Mouse (Mus musculus): ENCODE results near the gene 9930022D16Rik. TPM values are rescaled to one million over a fixed set of nuclear protein-coding genes. Genes with fewer than 3 reads are reported as not detected.

The 9930022D16Rik gene
- polyA plus RNA-seq, 1 experiment from 2014 or later, result not detected

DNA sequence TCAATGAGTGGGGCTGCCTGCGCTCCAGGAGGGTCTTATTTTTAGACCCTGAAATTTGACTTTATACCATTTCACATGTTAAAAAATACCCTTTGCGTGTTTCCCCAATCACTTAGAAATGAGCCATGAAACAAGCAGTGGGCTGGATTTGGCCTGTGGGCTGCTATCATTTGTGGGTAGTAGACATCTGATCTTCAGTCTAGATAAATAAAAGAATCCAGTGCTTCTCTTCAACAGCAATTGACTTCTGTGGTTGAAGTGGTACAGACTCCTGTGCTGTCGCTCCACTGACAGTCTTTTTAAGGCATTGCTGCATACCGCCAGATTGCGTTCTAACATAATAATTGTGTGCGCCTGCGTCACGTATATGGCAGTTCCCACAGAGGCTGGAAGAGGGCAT is 28.4 kb upstream of the 9930022D16Rik start:
- H3K4me1 ChIP-seq, result peaks cover 10% of the 10 kb centered on the region
- H3K4me3 ChIP-seq, result no peak overlapping the region
- no peaks in the 10 kb centered on the region for H3K9me3 ChIP-seq
- H3K36me3 ChIP-seq, result no peaks in the 10 kb centered on the region
- H3K4me2 ChIP-seq, result no peak overlapping the region
- no peak overlapping the region for H3K27ac ChIP-seq
- no peak for ATAC-seq (ENCODE audit: borderline replicate concordance, extremely low read depth, low FRiP score, low TSS enrichment)
- H3K9ac ChIP-seq, result no peak overlapping the region
- 87% methylated on average over 8 of the region's 8 CpGs for WGBS
- H3K27me3 ChIP-seq, result no peaks in the 10 kb centered on the region

GRCm38 (mm10) chr11:109389046-109389445 is 24.7 kb upstream of the 9930022D16Rik start:
- peaks cover 6% of the 10 kb centered on the region; the same call in 1 of the 2 replicates for H3K36me3 ChIP-seq
- no peak overlapping the region for H3K4me2 ChIP-seq
- ATAC-seq (ENCODE audit: borderline replicate concordance, extremely low read depth, low FRiP score, low TSS enrichment), result no peak
- no peaks in the 10 kb centered on the region for H3K9me3 ChIP-seq
- no peak overlapping the region for H3K9ac ChIP-seq
- H3K27me3 ChIP-seq, result no peaks in the 10 kb centered on the region
- WGBS, result 53% methylated on average over 5 of the region's 5 CpGs
- no peak overlapping the region for H3K27ac ChIP-seq
- no peak overlapping the region for H3K4me3 ChIP-seq
- peaks cover 7% of the 10 kb centered on the region for H3K4me1 ChIP-seq

GRCm38 (mm10) chr11:109391200-109391599 is 22.5 kb upstream of the 9930022D16Rik start:
- Histone ChIP-seq H3K4me1 (peaks cover 7% of the 10 kb centered on the region), H3K4me2 (no peak overlapping the region), H3K4me3 (no peak overlapping the region), H3K27me3 (no peaks in the 10 kb centered on the region), H3K9ac (no peak overlapping the region), H3K36me3 (peaks cover 20% of the 10 kb centered on the region; the same call in 1 of the 2 replicates), H3K27ac (no peak overlapping the region), H3K9me3 (no peaks in the 10 kb centered on the region)
- no peak for ATAC-seq (ENCODE audit: borderline replicate concordance, extremely low read depth, low FRiP score, low TSS enrichment)
- 86% methylated on average over 7 of the region's 7 CpGs for WGBS

GRCm38 (mm10) chr11:109391760-109392159 is 22.0 kb upstream of the 9930022D16Rik start:
- Histone ChIP-seq H3K9ac (no peak overlapping the region), H3K27me3 (no peaks in the 10 kb centered on the region), H3K9me3 (no peaks in the 10 kb centered on the region), H3K4me2 (no peak overlapping the region), H3K4me3 (no peak overlapping the region), H3K36me3 (peaks cover 25% of the 10 kb centered on the region; the same call in 1 of the 2 replicates), H3K27ac (no peak overlapping the region), H3K4me1 (peaks cover 7% of the 10 kb centered on the region)
- 64% methylated on average over 7 of the region's 7 CpGs for WGBS
- no peak for ATAC-seq (ENCODE audit: borderline replicate concordance, extremely low read depth, low FRiP score, low TSS enrichment)

GRCm38 (mm10) chr11:109392601-109393000 is 21.1 kb upstream of the 9930022D16Rik start:
- Histone ChIP-seq H3K27me3 (no peaks in the 10 kb centered on the region), H3K27ac (no peak overlapping the region), H3K36me3 (peaks cover 31% of the 10 kb centered on the region; the same call in 1 of the 2 replicates), H3K4me2 (no peak overlapping the region), H3K4me3 (no peak overlapping the region), H3K9ac (no peak overlapping the region), H3K4me1 (peaks cover 7% of the 10 kb centered on the region), H3K9me3 (no peaks in the 10 kb centered on the region)
- WGBS, result 82% methylated on average over 9 of the region's 9 CpGs
- ATAC-seq (ENCODE audit: borderline replicate concordance, extremely low read depth, low FRiP score, low TSS enrichment), result no peak

DNA sequence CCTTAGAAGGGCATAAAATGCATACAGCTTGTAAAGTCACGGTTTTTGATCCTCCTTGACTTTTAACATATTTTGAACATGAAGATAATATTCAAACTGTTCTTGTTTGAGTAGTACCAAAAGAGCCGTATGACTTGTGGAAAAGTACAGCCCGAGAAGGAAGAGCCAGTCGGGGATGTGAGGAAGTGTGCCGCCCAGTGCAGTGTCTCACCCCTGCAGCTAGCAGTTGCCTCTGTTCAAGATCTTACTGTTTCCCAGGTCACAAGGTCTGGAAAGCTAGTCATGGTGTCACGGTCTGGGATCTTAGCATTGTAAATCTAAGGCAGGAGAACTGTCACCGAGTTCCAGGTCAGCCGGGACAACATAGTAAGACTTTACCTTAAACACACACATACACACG is 19.0 kb upstream of the 9930022D16Rik start:
- WGBS, result 86% methylated on average over 9 of the region's 9 CpGs
- Histone ChIP-seq H3K4me2 (no peak overlapping the region), H3K9me3 (no peaks in the 10 kb centered on the region), H3K27ac (no peak overlapping the region), H3K27me3 (no peaks in the 10 kb centered on the region), H3K9ac (no peak overlapping the region), H3K4me1 (no peaks in the 10 kb centered on the region), H3K36me3 (peaks cover 39% of the 10 kb centered on the region; the same call in 1 of the 2 replicates), H3K4me3 (no peak overlapping the region)
- no peak for ATAC-seq (ENCODE audit: borderline replicate concordance, extremely low read depth, low FRiP score, low TSS enrichment)

DNA sequence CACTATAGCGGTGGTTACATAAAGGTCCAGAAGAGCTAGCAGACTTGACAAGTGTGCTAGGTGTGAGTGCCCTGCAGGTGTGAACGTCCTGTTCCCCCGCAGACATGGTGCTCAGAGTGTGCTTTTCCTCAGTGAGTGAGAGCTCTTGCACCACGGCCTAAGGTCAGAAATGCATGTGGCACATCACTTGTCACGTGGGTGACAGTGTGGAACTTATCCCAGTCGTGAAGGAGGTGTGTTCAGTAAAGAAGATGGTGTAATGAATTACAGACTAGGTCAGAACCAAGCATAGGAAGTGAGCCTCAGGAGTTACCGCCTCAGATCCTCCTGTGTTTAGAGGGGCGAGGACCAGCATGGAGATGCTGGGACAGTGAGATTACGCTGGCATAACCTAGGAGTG is 18.4 kb upstream of the 9930022D16Rik start:
- H3K36me3 ChIP-seq, result peaks cover 39% of the 10 kb centered on the region; the same call in 1 of the 2 replicates

GRCm38 (mm10) chr11:109406431-109406830 is 7.3 kb upstream of the 9930022D16Rik start:
- Histone ChIP-seq H3K36me3 (no peaks in the 10 kb centered on the region), H3K4me2 (no peak overlapping the region), H3K27me3 (no peaks in the 10 kb centered on the region), H3K9ac (no peak overlapping the region), H3K4me3 (no peak overlapping the region), H3K9me3 (no peaks in the 10 kb centered on the region), H3K27ac (no peak overlapping the region), H3K4me1 (no peaks in the 10 kb centered on the region)
- no peak for ATAC-seq (ENCODE audit: borderline replicate concordance, extremely low read depth, low FRiP score, low TSS enrichment)
- WGBS, result 82% methylated on average over 5 of the region's 5 CpGs

More for the DNA sequence above, 18.4 kb upstream of the 9930022D16Rik start:
- no peak overlapping the region for H3K4me2 ChIP-seq
- H3K9ac ChIP-seq, result no peak overlapping the region
- no peak overlapping the region for H3K4me3 ChIP-seq
- WGBS, result 81% methylated on average over 9 of the region's 9 CpGs
- ATAC-seq (ENCODE audit: borderline replicate concordance, extremely low read depth, low FRiP score, low TSS enrichment), result no peak
- H3K4me1 ChIP-seq, result no peaks in the 10 kb centered on the region
- no peak overlapping the region for H3K27ac ChIP-seq
- H3K27me3 ChIP-seq, result no peaks in the 10 kb centered on the region
- no peaks in the 10 kb centered on the region for H3K9me3 ChIP-seq

GRCm38 (mm10) chr11:109410197-109410980 is 3.3 kb upstream of the 9930022D16Rik start:
- no peaks in the 10 kb centered on the region for H3K27me3 ChIP-seq
- no peak for ATAC-seq (ENCODE audit: borderline replicate concordance, extremely low read depth, low FRiP score, low TSS enrichment)
- no peaks in the 10 kb centered on the region for H3K9me3 ChIP-seq
- H3K4me1 ChIP-seq, result no peaks in the 10 kb centered on the region
- 83% methylated on average over 15 of the region's 15 CpGs for WGBS
- no peak overlapping the region for H3K27ac ChIP-seq
- no peak overlapping the region for H3K4me2 ChIP-seq
- H3K9ac ChIP-seq, result no peak overlapping the region
- no peak overlapping the region for H3K4me3 ChIP-seq
- no peaks in the 10 kb centered on the region for H3K36me3 ChIP-seq

DNA sequence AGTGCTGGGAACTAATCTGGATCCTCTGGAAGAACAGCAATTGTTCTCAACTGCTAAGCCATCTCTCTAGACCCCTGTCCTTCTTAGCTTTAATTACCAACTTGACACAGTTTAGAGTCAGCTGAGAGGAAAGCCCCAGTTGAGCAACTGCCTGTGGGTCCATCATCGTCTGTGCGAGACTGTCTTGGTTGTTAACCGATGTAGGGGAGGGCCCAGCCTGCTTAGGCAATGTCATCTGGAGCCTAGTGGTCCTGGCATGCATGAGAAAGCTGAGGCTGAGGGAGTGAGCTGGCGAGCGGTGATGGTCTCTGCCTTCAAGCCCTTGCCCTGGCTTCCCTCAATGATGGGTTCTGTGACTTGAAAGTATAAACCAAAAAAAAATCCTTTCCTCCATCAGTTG is 1.1 kb downstream of the 9930022D16Rik start:
- no peak overlapping the region for H3K27ac ChIP-seq
- no peak for ATAC-seq (ENCODE audit: borderline replicate concordance, extremely low read depth, low FRiP score, low TSS enrichment)
- WGBS, result 86% methylated on average over 5 of the region's 5 CpGs

GRCm38 (mm10) chr11:109416709-109417420 is 3.1 kb downstream of the 9930022D16Rik start:
- 24% methylated on average over 8 of the region's 8 CpGs for WGBS

More for the DNA sequence above, 1.1 kb downstream of the 9930022D16Rik start:
- H3K4me3 ChIP-seq, result no peak overlapping the region
- H3K4me2 ChIP-seq, result no peak overlapping the region
- no peak overlapping the region for H3K9ac ChIP-seq
- no peaks in the 10 kb centered on the region for H3K9me3 ChIP-seq
- peaks cover 11% of the 10 kb centered on the region; the same call in 1 of the 2 replicates for H3K4me1 ChIP-seq
- no peaks in the 10 kb centered on the region for H3K36me3 ChIP-seq
- no peaks in the 10 kb centered on the region for H3K27me3 ChIP-seq

More at GRCm38 (mm10) chr11:109416709-109417420, 3.1 kb downstream of the 9930022D16Rik start:
- Histone ChIP-seq H3K9ac (no peak overlapping the region), H3K9me3 (no peaks in the 10 kb centered on the region), H3K4me1 (peaks cover 11% of the 10 kb centered on the region; the same call in 1 of the 2 replicates), H3K36me3 (no peaks in the 10 kb centered on the region), H3K4me2 (0 out of 2 replicates have a peak overlapping the region, but pooled peaks have one; percentile 2), H3K27ac (no peak overlapping the region), H3K4me3 (no peak overlapping the region), H3K27me3 (no peaks in the 10 kb centered on the region)
- peak; percentile 57 for ATAC-seq (ENCODE audit: borderline replicate concordance, extremely low read depth, low FRiP score, low TSS enrichment)

Measured in lung, embryonic 15.5 days (tissue).